Mouse (Mus musculus): ENCODE measurements at regions not wholly inside any gene's neighbourhood (a gene's known extent, or its start where the extent isn't known, plus 50 kb on each side); places are given as distances from the start of the nearest gene placed in this dataset.
A peak's percentile ranks its signal among the peaks of the same experiment; 100 is the strongest.

- peak; percentile 22 for DNase-seq (ENCODE audit: low read depth, low spot score)
Observed at GRCm38 (mm10) chr19:28111263-28112180, 100.6 kb upstream of the Rfx3 start.

- no peak for DNase-seq (ENCODE audit: low read depth, low spot score)
Observed at GRCm38 (mm10) chr19:28095620-28096019, 84.7 kb upstream of the Rfx3 start.

GRCm38 (mm10) chr19:28092252-28092651 is 81.3 kb upstream of the Rfx3 start:
- DNase-seq (ENCODE audit: low read depth, low spot score), result no peak

GRCm38 (mm10) chr19:28087607-28088546 is 76.9 kb upstream of the Rfx3 start:
- no peak for DNase-seq (ENCODE audit: low read depth, low spot score)

GRCm38 (mm10) chr19:28070386-28070785 is 59.4 kb upstream of the Rfx3 start:
- DNase-seq (ENCODE audit: low read depth, low spot score), result no peak

All from mesoderm, embryonic 11.5 days (tissue).